Mouse (Mus musculus): ENCODE measurements around the gene Hjurp.

DNA sequence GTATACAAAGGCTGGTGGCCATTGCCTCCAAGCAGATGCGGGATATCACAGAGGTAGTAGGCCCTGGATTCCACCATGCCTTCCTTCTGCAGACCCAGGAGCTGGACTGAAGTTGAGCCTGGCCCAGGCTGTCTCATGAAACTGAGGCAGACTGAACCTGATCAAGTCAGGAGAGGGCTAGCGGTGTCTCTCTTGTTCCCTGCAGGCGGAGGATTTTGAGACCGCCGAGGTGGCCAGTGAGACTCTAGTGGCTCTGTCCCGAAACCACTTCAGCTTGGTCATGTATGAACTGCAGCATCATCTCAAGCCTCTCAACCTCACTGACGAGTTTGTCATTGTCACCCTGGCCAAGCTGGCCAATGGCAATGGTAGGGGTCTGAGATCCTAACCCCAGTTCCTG is 47.0 kb downstream of the Hjurp start:
- TF ChIP-seq CTCF (IDR thresholded peaks at IDR 0.05; ENCODE audit: low read depth), result no peak
- TF ChIP-seq EP300 (IDR thresholded peaks at IDR 0.05; ENCODE audit: low read depth), result no peak
